Mouse (Mus musculus): Measurements from ENCODE around the gene Scamp5.

Scamp5 gene

GRCm38 (mm10) chr9:57467896-57468549 is at the start of gene Scamp5:
TSS of gene Scamp5 (minus strand) at chr9:57468060.
- peak; percentile 91 for DNase-seq

- DNase-seq = peak; percentile 65
Measured at GRCm38 (mm10) chr9:57517113-57517512, 49.3 kb upstream of the Scamp5 start.

GRCm38 (mm10) chr9:57510577-57510976 is 42.7 kb upstream of the Scamp5 start:
- no peak for DNase-seq

- DNase-seq = no peak
Measured at GRCm38 (mm10) chr9:57505700-57506099, 37.8 kb upstream of the Scamp5 start.

- no peak for DNase-seq
Measured at GRCm38 (mm10) chr9:57504891-57505290, 37.0 kb upstream of the Scamp5 start.

- DNase-seq = no peak
Measured at GRCm38 (mm10) chr9:57504381-57504700, 36.5 kb upstream of the Scamp5 start.

GRCm38 (mm10) chr9:57503622-57504380 is 35.9 kb upstream of the Scamp5 start, which contains the start of gene Rpp25:
TSS of gene Rpp25 (plus strand) at chr9:57504026.
- DNase-seq = no peak

GRCm38 (mm10) chr9:57502911-57503621 is 35.2 kb upstream of the Scamp5 start:
- no peak for DNase-seq

- DNase-seq = no peak
Measured at GRCm38 (mm10) chr9:57501861-57502260, 34.0 kb upstream of the Scamp5 start.

GRCm38 (mm10) chr9:57501452-57501851 is 33.6 kb upstream of the Scamp5 start:
- no peak for DNase-seq

- no peak for DNase-seq
Measured at GRCm38 (mm10) chr9:57498536-57498935, 30.7 kb upstream of the Scamp5 start.

- DNase-seq = no peak
Measured at GRCm38 (mm10) chr9:57497236-57497635, 29.4 kb upstream of the Scamp5 start.

- no peak for DNase-seq
Measured at GRCm38 (mm10) chr9:57494970-57495369, 27.1 kb upstream of the Scamp5 start.

- no peak for DNase-seq
Measured at GRCm38 (mm10) chr9:57493532-57493931, 25.7 kb upstream of the Scamp5 start.

- DNase-seq = no peak
Measured at GRCm38 (mm10) chr9:57487807-57488206, 19.9 kb upstream of the Scamp5 start.

GRCm38 (mm10) chr9:57485774-57486173 is 17.9 kb upstream of the Scamp5 start:
- DNase-seq = peak; percentile 78

- DNase-seq = no peak
Measured at GRCm38 (mm10) chr9:57468914-57469313, 1.1 kb upstream of the Scamp5 start.

GRCm38 (mm10) chr9:57467271-57467771 is 539 bp downstream of the Scamp5 start:
- peak; percentile 63 for DNase-seq

- no peak for DNase-seq
Measured at GRCm38 (mm10) chr9:57466101-57466500, 1.8 kb downstream of the Scamp5 start.

- DNase-seq = no peak
Measured at GRCm38 (mm10) chr9:57462866-57463265, 5.0 kb downstream of the Scamp5 start.

GRCm38 (mm10) chr9:57459707-57460106 is 8.2 kb downstream of the Scamp5 start:
- no peak for DNase-seq

- no peak for DNase-seq
Measured at GRCm38 (mm10) chr9:57453516-57453915, 14.3 kb downstream of the Scamp5 start.

- DNase-seq = no peak
Measured at GRCm38 (mm10) chr9:57452624-57453462, 15.0 kb downstream of the Scamp5 start.

All from cerebellum, adult 8-10 months (tissue).